Mouse (Mus musculus): ENCODE measurements around the gene Cbx5. TPM values are rescaled to one million over a fixed set of nuclear protein-coding genes. Genes with fewer than 3 reads are reported as not detected.
"Not testable (repeated sequence)": the region's sequence is repeated elsewhere in the genome, so short reads cannot be mapped to it uniquely, and the experiment has no call there.

Cbx5 gene
- 10 to 100 TPM; 25.0 to 34.2 (median 28.9) TPM for total RNA-seq (2022)

DNA sequence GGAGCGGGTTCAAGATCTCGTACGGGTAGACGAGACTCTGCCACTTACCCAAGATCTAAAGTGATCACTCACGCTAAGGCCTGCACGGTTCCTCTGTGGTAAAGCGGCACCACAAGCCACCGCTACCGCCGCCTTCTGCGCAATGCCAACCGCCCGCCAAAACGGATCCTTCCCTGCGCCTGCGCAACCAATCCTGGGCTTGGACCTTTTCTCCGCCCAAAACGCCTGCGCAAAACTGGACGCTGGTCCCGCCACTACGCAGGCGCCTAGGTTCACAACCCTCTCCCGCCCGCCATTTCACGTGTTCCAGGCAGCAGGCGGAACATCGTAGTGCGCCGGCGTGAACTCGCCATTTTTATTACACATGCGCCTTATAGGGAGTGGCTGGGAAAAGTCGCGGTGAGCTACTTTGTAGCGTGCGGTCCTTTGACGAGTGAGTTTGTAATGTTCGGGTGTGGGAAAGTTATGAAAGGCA, at the start of gene Cbx5:
Gene Cbx5, minus strand, starts transcription at position 132 of the 475 bp plus-strand sequence.
- peak; percentile 95 to 98 for DNase-seq (ENCODE audit: low spot score in 2 of 2)

DNA sequence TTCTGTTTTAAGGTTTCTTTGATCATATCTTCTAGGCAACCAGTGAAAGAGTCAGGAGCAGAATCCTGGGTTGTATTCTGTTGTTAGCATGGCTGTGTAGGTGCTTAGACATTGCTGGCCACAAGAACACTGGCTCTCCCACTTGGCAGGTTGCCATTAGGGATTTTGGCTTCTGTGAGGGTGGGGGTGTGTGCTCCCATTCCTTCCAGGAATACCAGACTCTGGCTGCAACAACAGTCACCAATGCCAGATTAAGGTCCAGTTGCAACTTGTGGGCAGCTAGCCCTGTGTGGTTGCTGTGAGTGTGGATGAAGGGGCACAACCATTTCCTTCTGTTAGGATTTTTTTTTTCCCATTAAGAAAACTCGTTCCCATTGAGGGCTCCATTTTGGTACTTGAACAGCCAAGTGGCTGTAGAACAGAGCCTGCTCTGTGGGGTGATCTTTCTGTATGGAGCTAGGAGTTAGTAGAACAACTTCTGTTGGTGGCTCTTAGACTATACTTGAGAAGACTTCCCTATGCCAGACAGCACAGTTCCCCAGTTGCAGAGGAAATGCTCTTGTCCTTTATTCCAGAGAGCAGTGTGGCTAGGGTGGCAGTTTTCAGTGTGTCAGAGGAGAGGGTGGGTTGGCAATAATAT, 46.3 kb upstream of the Cbx5 start:
- peak; percentile 44 to 52 for DNase-seq (ENCODE audit: low spot score in 2 of 2)

DNA sequence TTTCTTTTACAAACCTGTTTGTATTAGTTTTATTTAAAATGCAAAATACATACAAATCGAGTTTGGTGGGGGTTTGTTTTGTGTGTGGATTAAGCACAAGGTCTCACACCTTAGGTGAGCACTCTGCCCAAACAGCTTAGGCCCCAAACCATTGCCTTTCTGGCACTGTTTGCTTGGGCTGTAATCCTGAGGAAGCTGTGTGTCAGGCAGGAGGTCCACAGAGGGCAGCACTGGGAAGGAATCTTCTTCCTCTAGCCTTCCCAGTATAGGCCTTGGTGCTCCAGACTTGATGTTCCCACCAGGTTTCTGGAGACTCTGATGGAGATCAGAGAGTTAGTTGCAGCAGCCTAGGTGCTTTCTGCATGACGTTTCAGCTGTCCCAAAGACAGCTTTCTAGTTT, 45.0 kb upstream of the Cbx5 start:
- no peak for DNase-seq (ENCODE audit: low spot score in 2 of 2)

DNA sequence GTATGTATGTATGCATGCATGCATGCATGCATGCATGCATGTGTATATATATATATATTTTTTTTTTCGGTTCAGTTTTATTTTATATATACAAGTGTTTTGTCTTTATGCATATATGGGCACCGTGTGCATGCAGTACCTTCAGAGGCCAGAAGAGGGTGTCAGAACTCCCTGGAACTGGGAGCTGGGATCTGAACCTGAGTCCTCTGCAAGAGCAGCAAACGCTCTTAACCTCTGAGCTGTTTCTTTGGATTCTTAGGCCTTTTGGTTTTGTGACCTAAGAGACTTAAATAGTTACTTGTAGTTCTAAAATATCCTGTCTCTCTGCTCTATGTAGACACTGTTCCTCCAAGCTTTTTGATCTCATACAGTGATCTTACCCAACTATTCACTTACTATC, 44.5 kb upstream of the Cbx5 start:
- peak in 1 of 2 experiments; percentile 33 for DNase-seq (ENCODE audit: low spot score in 2 of 2)

DNA sequence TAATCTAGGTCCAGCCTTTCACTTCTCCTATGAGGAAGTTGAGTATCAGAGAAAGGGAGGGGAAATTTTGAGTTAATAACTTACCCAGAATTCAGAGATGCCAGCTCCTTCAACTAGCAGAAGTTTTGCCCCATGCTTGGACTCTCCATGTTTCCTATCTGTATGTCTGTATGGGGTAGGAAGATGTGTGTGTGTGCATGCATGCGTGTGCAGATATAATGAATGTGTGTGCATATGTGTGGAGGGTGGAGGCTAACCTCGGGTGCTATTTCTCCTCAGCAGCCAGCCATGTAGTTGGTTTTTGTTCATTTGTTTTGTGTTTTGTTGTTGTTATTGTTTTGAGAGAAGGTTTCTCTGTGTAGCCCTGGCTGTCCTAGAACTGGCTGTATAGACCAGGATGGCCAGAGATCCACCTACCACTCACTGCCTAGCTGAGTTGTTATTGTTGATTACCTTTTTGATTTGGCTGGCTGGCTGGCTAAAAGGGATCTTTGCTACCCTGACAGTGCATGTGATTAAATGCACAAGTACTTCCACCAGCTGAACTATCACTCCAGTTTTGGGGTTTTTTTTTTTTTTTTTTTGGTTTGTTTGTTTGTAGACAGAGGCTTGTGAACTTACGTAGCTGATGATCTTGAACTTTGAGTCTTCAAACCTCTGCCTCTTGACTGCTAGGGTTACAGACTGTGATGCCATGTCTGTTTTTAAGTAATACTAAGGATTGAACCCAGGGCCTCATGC, 42.0 kb upstream of the Cbx5 start:
- no peak for DNase-seq (ENCODE audit: low spot score in 2 of 2)

DNA sequence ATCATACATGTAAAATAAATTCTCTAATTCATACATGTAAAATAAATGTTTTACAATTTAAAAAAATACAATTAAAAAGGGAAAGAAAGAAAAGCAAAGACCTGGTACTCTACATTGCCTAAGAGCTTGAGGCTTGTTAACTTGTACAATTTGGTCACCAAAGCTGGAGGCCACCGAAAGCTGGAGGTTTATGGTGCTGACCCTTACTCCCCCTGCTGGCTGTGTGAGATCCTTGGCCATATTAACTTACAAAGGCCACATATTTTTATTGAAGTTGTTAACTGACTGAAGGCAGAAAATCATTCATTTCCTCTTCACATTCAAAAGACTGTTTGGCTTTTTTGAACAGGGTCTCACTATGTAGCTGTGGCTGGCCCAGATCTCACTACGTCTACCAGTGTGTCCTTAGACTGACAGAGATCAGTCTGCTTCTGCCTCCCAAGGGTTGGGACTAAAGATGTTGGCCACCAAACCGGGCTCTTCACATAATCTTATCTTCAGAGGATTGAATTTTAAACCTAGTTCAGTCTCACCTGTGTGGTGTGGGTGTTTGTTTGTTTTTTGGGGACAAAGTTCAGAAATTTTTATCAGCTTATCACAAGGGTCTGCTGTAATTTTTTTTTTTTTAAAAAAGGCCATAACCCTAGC, 41.3 kb upstream of the Cbx5 start:
- DNase-seq (ENCODE audit: low spot score in 2 of 2), result no peak

DNA sequence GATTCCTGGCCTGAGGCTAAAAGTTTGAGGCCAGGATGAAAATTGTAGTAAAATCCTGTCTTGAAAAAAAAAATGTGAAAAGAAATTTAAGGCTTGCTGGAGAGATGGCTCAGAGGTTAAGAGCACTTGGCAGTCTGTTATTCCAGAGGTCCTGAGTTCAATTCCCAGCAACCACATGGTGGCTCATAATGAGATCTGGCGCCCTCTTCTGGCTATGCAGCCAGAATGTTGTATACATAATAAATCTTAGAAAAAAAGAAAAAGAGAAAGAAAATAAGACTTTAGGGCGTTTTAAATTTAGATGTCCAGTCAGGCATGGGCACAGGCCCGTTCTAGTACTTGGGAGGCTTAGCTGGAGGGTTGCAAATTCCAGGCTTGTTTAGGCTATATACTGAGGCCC, 40.1 kb upstream of the Cbx5 start:
- no peak for DNase-seq (ENCODE audit: low spot score in 2 of 2)

DNA sequence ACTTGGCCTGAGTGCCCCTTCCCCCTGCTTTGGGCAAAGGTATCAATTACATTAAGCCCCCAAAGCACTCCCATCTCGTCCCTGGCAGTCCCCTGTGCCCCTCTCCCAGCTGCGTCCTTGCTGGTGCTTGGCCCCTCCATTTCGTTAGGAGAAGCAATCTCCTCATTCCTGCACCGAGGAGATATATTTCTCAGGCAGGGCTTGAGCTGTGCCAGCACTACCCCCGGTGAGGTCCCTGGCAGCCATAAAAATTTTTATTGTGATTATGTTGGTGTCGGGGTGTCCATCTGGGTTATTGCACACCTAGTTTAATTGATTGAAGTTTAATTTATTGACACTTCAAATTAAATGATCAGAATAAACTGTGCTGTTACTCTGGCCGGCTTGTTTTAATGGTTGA, 38.3 kb upstream of the Cbx5 start:
- DNase-seq (ENCODE audit: low spot score in 2 of 2), result no peak

DNA sequence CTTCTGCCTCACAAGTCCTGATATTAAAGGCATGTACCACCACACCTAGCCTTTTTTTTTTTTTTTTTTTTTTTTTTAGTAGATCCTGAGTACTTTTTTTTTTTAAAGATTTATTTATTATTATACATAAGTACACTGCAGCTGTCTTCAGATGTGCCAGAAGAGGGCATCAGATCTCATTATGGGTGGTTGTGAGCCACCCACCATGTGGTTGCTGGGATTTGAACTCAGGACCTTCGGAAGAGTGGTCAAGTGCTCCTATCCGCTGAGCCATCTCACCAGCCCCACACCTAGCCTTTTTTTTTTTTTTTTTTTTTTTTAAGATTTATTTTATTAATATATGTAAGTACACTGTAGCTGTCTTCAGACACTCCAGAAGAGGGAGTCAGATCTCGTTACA, 36.3 kb upstream of the Cbx5 start:
- DNase-seq (ENCODE audit: low spot score in 2 of 2), result not testable (repeated sequence)

DNA sequence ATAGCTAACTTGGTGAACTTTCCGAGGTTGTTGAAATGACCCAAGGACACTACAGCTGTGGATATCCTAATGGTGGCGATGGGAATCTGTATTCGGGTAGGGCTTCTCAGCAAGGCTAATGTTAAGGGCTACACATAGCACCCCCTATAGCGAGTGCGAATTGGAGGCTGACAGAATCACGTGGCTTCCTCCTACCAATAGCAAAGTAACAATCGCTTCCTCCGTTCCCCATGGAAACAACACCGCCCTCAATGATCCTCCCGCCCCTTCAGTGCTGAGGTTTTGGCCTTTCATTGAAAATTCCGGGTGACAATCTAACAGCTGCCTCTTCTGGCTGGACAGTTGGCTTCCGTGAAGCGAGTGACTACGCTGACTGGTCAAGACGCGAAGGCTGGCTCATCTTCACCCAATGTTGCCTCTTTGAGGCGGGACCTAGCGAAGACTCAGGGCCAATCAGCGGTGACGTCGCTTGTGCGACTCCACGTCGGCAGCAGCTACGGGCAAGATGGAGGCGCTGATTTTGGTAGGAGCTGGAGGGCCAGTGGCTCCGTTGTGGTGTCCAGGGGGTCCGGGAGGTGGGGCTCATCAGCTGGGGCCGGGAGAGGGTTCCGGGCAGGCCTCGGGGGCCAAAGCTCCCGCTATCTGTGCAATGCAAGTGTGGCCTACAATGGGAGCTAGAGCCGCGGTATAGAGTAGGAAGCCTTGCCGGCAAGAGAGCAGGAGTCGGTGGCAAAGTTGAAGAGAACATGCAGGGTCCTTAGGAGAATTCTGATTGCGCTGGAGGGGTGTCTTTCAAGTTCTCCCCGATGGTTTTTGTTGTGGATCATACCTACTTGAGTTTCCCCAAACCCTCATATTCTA, 33.0 kb upstream of the Cbx5 start, which contains the start of gene Copz1:
Gene Copz1, plus strand, starts transcription at position 296 of the 861 bp plus-strand sequence.
- peak; percentile 94 to 96 for DNase-seq (ENCODE audit: low spot score in 2 of 2)

DNA sequence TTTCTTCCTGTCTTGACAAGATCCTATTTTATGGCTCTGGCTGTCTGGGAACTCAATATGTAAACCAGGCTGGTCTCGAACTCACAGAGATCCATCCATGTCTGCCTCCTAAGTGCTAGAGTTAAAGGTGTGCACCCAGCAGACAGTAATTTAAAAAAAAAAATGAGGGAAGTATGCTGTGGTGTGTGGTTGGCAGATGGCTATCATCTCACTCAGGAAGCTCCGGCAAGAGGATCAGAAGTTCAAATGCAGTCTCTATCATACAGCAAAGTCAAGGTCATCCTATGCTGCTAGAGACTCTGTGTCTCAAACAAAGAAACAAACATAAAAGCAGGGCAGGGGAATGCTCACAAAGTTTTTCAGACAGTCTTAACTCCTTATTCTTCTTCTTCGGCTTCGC, 29.3 kb upstream of the Cbx5 start:
- no peak for DNase-seq (ENCODE audit: low spot score in 2 of 2)

DNA sequence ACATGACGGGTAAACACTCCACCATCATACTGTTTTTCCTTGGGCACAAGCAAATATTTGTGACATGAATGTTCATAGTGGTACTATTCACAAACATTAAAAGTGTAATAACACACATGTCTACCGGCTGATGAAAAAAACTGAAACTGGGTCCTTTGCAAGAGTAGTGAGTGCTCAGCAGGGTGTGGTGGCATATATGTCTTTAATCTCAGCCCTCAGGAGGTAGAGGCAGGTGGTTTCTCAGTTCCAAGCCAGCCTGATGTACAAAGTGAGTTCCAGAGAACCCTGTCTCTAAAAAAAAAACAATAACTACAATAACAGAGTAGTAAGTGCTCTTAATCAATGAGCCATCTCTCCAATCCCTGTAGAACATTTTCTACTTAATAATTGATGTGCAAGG, 25.2 kb upstream of the Cbx5 start:
- no peak for DNase-seq (ENCODE audit: low spot score in 2 of 2)

DNA sequence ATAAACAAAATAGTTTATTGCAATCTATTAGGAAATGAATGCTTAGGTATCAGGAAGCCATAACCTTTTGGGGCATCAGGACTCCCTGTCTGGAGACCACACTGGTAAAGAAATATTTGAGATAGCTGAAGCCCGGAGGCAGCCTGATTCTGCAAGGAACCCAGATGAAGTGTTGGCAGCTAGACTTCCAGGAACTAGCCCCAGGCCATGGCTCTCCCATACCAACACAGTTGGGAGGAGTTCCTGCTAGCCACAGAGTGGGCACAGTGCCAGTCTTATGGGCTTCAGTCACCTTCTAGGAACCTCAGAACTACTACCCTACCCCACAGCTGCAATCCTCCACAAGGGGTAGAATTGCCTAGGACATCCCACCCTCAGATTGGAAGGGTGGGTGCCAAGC, 20.4 kb upstream of the Cbx5 start:
- no peak for DNase-seq (ENCODE audit: low spot score in 2 of 2)

DNA sequence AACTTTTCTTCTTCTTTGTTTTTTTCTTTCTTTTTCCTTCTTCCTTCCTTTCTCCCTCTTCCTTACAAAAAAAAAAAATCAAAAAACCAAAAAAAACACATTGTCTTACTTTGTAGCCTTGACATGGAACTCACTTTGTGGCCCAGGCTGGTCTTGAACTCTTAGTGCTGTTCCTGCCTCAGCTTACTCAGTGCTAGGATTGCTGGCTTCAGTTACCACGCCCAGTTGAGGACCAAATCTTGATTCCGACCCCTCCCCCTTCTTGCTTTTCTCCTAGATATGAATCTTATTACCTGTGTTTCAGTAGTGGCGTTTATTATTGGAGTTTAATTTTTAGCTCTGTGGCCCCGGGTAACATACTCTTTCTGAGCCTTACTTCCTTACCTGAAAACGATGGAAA, 19.5 kb upstream of the Cbx5 start:
- DNase-seq (ENCODE audit: low spot score in 2 of 2), result no peak

DNA sequence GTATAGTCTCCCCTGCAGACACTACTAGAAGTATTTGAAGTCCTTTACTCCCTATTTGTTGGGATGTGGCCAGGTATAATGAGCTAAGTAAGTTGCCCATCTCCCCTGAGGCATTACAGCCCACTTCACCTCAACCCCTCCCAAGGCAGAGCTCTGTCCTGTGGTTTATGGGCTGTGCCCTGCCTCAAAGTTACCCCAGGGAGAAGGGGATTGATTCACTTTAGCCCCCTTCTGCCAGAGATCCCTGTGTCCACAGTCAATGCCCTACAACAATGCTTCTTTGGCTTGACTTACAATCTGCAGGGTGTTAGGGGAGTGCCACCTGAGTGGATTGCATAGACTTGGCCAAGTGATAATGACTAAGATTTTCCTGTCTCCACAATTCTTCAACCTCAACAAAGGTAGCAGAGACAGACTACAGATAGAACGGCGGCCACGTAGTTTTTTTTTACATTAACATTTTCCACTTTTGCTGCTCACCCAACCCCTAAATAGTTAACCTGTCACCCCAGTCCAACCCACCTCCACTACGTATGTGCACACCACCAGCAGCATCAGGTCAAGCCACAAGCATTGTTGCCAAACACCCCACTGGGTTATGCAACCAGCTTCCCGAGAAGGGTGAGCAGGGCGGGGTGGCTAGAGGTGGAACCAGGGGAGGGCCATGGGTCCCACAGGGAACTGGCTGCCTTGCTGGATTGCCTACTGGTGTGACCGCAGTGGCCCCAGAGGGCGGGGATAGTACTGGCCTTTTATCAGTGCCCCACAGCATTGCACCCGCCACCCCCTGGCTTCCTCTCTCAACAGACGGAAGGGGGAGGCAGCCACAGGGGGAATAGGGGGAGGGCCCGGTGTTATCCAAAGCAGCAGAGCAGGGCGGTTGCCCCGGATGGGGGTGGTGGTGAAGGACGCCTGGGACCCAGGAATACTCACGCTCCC, 18.4 kb upstream of the Cbx5 start, which contains the start of gene Nfe2:
Gene Nfe2, minus strand, starts transcription at position 614 of the 939 bp plus-strand sequence.
- peak; percentile 37 to 44 for DNase-seq (ENCODE audit: low spot score in 2 of 2)

DNA sequence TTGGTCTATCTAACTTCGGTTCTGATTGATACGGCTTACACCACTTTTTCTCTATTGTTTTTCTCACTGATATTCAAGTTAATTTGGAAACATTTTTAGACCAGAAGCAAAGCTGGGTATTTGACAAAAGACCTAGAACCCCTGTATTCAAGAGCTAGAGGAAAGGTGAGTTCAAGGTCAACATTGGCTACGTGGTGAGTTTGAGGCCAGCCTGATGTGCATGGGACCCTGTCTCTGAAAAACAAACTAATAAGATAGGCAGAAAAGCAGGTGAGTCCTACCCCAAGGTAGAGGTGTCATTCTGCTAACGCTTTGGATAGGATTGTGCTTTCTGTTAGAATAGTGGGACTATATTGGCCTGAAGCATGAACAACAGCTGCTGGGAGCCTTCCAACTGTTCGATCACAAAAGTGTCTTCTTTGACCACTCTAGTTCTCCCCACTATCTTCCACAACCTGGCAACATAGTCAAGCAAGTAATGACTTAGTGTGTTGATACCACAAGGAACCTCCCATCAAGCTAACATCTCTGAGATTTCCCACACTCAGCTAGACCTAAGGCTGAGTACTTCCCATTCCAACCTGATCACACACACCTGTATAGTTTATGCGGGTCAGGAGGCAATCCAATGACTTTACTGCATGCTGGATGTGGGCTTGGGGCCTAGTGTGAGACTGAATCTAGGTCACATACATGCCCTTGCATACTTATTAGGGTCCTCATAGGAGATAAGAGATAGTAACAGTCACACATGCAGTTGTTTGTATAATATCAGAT, 16.8 kb upstream of the Cbx5 start:
- no peak for DNase-seq (ENCODE audit: low spot score in 2 of 2)

DNA sequence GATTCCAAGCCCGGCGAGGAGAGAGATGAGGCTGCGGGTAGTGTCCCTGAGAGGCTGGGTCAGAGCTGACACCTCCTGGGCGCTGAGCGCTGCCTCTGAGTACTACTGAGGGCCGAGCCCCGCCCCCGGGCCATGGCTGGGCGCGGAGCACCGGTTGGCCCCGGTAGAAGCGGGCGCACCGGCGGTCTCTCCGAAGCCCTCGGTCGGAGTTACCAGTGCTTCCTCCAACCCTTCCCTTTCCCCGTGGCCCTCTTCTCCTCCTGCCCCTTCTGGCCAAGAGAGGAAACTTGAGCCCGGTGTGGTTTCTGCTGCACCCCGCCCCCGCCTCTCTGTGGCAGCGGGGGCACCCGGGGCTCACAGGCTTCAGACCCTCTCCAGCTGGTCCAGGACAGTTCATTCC, 15.6 kb upstream of the Cbx5 start:
- DNase-seq (ENCODE audit: low spot score in 2 of 2), result no peak

DNA sequence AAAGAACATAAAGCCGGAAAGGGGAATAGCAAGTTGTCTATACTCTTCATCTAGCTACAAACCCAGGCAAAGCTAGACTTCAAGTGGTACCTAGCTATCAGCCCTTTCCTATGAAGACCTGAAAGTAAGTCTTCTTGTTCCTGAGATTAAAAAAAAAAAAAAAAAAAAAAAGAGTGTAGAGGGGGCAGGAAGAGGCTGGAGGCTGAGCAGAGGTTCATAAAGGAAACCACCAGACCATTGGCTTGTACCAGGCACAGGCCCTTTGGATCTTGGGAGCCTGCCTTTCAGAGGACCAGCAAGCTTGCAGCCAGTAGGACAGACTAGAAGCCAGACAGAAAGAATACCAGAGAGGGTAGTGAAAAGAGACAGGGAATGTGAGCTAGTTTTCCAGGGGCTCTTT, 13.7 kb upstream of the Cbx5 start:
- DNase-seq (ENCODE audit: low spot score in 2 of 2), result no peak

DNA sequence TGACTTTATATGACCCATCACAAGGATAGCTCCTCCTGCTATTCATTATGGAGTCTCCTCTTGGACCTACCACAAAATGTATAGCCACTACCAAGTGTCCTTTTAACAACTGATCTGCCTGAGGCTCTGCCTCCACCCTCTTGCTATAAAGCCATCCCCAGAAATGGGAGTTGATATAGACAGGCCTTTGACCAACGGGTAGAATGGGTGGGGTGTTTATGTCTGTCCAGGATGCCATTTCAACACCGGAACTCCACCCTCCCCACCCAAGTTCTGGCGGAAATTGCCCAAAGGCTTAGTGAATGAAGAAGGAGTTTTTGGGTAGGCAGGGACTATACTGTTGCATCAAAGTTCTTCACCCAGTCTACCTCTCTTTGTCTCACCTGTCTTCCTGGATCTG, 13.0 kb upstream of the Cbx5 start:
- DNase-seq (ENCODE audit: low spot score in 2 of 2), result no peak
